Mouse (Mus musculus) erythroblast, embryonic 14.5 days (primary cell): ENCODE results near the gene Cmpk2.

ENCODE experiments used
- GATA1 ChIP-seq: IDR thresholded peaks from 2 replicates; pipeline ENCODE4 v1.6.1; 2012; ENCODE audit warnings: low read length, inconsistent platforms, mixed read lengths
- TAL1 ChIP-seq: IDR thresholded peaks from 3 replicates; pipeline ENCODE4 v1.6.1; 2012; ENCODE audit warnings: low read length, inconsistent platforms, mixed read lengths

- TF ChIP-seq GATA1 (no peak), TAL1 (no peak)
These were observed 16.1 kb upstream of the Cmpk2 start for GRCm38 (mm10) chr12:26452951-26453350.
